Mouse (Mus musculus) spleen, postnatal 10 days (tissue): ENCODE data around the gene Schip1.

ENCODE experiments used
- DNase-seq, 2 experiments: peaks; one replicate each; pipeline ENCODE4 v3.0.0; 2021 to 2022; ENCODE audit warnings: low spot score in 2 of 2

The Schip1 gene

DNA sequence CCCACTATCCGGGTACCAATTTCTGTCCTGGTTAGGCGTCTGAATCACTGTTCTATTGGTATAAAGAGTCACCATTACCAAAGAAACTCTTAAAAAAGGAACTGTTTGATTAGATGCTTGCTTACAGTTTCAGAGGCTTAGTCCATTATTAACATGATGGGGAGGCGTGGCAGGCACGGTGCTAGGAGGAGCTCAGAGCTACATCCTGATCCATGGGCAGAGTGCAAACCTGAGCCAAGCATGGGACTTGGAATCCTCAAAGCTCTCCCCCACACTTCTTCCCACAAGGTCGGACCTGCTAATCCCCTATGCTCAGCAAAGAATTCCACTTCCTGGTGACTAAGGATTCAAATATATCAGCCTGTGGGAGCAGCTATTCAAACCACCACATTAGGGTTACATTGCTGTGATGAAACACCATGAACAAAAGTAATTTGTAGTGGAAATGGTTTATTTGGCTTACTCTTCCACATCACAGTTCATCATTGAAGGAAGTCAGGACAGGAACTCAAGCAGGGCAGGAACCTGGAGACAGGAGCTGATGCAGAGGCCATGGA lies 604.9 kb downstream of the Schip1 start:
- no peak for DNase-seq

DNA sequence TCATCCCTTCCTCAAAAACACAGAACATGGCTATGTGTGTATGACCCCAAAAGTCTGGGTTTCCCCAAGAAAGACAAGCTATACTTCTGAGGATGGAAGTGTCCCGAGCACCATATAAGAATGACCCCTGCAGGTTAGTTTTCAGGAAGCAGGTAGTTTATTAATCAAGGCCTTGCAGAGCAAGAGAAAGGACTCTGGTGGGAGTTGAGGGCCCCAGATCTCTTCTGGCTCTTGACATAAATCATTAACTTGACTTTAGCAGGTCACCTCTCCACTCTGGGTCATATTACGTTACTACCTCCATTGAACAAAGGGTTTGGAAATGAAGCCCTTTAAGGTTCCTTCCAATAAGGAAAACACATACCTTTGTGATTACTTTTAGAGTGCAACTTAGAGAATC lies 610.1 kb downstream of the Schip1 start:
- no peak for DNase-seq

DNA sequence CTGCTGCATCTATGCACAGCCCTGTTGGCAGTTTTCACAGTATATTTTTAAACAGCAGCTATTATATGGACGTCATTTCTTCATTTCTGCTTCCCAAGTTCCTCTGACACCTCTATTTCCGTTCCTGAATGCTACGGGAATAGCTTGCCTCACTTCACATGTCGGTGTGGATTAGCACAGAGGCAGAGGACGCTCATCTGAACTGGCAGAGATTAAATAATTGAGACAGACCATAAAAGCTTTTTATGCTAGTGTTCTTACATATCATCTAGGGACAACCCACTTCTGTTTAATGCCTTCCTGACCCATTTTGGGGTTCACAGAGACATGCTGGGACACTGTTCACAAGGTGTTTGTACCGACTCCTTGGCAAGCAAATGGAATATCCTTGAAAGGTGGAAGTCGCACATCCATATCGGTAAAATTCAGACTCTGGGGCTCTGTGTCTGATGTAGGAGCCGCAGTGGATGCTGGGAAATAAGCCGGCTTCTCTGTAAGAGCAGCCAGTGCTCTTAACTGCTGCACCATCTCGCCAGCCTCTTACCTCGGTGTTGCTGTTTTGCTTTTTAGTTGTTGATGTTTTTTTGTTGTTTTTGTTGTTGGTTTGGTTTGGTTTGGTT lies 610.7 kb downstream of the Schip1 start:
- DNase-seq = no peak
